Mouse (Mus musculus) embryonic fibroblast, embryonic 13.5 days (primary cell): Measurements from ENCODE around the gene Tysnd1.

ENCODE experiments used
- CTCF ChIP-seq: IDR thresholded peaks from 2 replicates; pipeline ENCODE4 v1.5.1; 2011; ENCODE audit warnings: mild to moderate bottlenecking, control low read depth, low read length, moderate library complexity, borderline replicate concordance; ENCODE audit not compliant: insufficient read depth
- POLR2A ChIP-seq: IDR thresholded peaks from 2 replicates; pipeline ENCODE4 v1.6.1; 2011; ENCODE audit warnings: low read depth, mild to moderate bottlenecking, control low read depth, low read length, moderate library complexity

DNA sequence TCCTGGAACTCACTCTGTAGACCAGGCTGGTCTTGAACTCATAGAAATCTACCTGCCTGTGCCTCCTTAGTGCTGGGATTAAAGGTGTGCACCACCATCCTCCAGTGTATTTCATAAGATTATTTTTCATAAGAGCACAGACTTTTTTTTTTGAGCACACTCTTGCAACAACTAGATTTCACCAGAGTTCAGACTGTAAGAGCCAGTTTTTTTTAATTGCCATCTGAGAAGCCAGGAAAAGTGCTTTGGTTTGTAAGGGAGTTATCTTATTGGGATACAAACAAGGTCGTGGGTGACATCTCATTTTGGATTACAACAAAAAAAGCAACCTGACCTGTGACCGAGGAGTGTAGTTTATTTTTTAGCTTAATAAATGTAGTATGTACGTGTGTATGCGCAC lies 41.2 kb upstream of the Tysnd1 start:
- TF ChIP-seq CTCF (no peak), POLR2A (no peak)
